Mouse (Mus musculus) liver, embryonic 14.5 days (tissue): ENCODE measurements at regions not wholly inside any gene's neighbourhood (a gene's known extent, or its start where the extent isn't known, plus 50 kb on each side); places are given as distances from the start of the nearest gene placed in this dataset.

Experiments
- CTCF ChIP-seq: IDR thresholded peaks from 2 replicates; pipeline ENCODE4 v1.5.1; 2016; ENCODE audit warnings: antibody characterized with exemption, low read depth, control low read depth
- EP300 ChIP-seq: IDR thresholded peaks from 2 replicates; pipeline ENCODE4 v1.6.1; 2016; ENCODE audit warnings: antibody characterized with exemption, low read depth

GRCm38 (mm10) chr3:150146635-150147034 is 1156.3 kb upstream of the Adgrl2 start:
- no peak for TF ChIP-seq CTCF
- TF ChIP-seq EP300 = no peak
